Mouse (Mus musculus): ENCODE data around the gene Dip2b.

Gene Dip2b

GRCm38 (mm10) chr15:100038470-100038971 is at the start of gene Dip2b:
TSS of gene Dip2b (plus strand) at chr15:100038664.
- DNase-seq (ENCODE audit: low spot score) = peak; percentile 89

GRCm38 (mm10) chr15:99993100-99993499 is 45.4 kb upstream of the Dip2b start:
- no peak for DNase-seq (ENCODE audit: low spot score)

GRCm38 (mm10) chr15:99997114-99997804 is 41.2 kb upstream of the Dip2b start:
- no peak for DNase-seq (ENCODE audit: low spot score)

GRCm38 (mm10) chr15:99999390-99999789 is 39.1 kb upstream of the Dip2b start:
- DNase-seq (ENCODE audit: low spot score) = no peak

GRCm38 (mm10) chr15:100004677-100005273 is 33.7 kb upstream of the Dip2b start:
- DNase-seq (ENCODE audit: low spot score) = no peak

GRCm38 (mm10) chr15:100006180-100006579 is 32.3 kb upstream of the Dip2b start:
- no peak for DNase-seq (ENCODE audit: low spot score)

GRCm38 (mm10) chr15:100018280-100018899 is 20.1 kb upstream of the Dip2b start:
- DNase-seq (ENCODE audit: low spot score) = no peak

- DNase-seq (ENCODE audit: low spot score) = no peak
Observed at GRCm38 (mm10) chr15:100021175-100021574, 17.3 kb upstream of the Dip2b start.

- no peak for DNase-seq (ENCODE audit: low spot score)
Observed at GRCm38 (mm10) chr15:100022923-100023322, 15.5 kb upstream of the Dip2b start.

GRCm38 (mm10) chr15:100025076-100025834 is 13.2 kb upstream of the Dip2b start:
- DNase-seq (ENCODE audit: low spot score) = no peak

- DNase-seq (ENCODE audit: low spot score) = no peak
Observed at GRCm38 (mm10) chr15:100028133-100028532, 10.3 kb upstream of the Dip2b start.

- no peak for DNase-seq (ENCODE audit: low spot score)
Observed at GRCm38 (mm10) chr15:100029497-100029896, 9.0 kb upstream of the Dip2b start.

- DNase-seq (ENCODE audit: low spot score) = no peak
Observed at GRCm38 (mm10) chr15:100029900-100030299, 8.6 kb upstream of the Dip2b start.

GRCm38 (mm10) chr15:100032546-100032945 is 5.9 kb upstream of the Dip2b start:
- DNase-seq (ENCODE audit: low spot score) = no peak

- no peak for DNase-seq (ENCODE audit: low spot score)
Observed at GRCm38 (mm10) chr15:100039001-100039701, 687 bp downstream of the Dip2b start.

- DNase-seq (ENCODE audit: low spot score) = no peak
Observed at GRCm38 (mm10) chr15:100040541-100041266, 2.2 kb downstream of the Dip2b start.

- DNase-seq (ENCODE audit: low spot score) = no peak
Observed at GRCm38 (mm10) chr15:100041267-100042047, 3.0 kb downstream of the Dip2b start.

- DNase-seq (ENCODE audit: low spot score) = no peak
Observed at GRCm38 (mm10) chr15:100042048-100042400, 3.6 kb downstream of the Dip2b start.

- DNase-seq (ENCODE audit: low spot score) = no peak
Observed at GRCm38 (mm10) chr15:100045576-100045975, 7.1 kb downstream of the Dip2b start.

- no peak for DNase-seq (ENCODE audit: low spot score)
Observed at GRCm38 (mm10) chr15:100049496-100050087, 11.1 kb downstream of the Dip2b start.
